Mouse (Mus musculus) embryonic stem cell, embryonic (primary cell): ENCODE measurements around the gene Sbf2.

ENCODE experiments used
- CTCF ChIA-PET, 4 experiments: fragments of 300-600 bp in 2 of 4; fragments of 350-600 bp in 2 of 4; sonication (Branson Sonifier 250); formaldehyde crosslinking; loops; one replicate each; lab custom pipeline; 2022; ENCODE audit warnings: inconsistent platforms in 2 of 4; lab: Charles Lee
- POLR2A ChIA-PET, 4 experiments: fragments of 300-600 bp in 2 of 4; fragments of 350-600 bp in 2 of 4; sonication (Branson Sonifier 250); formaldehyde crosslinking; loops; one replicate each; lab custom pipeline; 2022; ENCODE audit warnings: antibody characterized with exemption in 4 of 4, inconsistent platforms in 1 of 4; lab: Charles Lee

Sbf2 gene

GRCm38 (mm10) chr7:110614133-110615063 is at the start of gene Sbf2:
Gene Sbf2 (minus strand): TSS chr7:110614922.
- POLR2A ChIA-PET = interaction anchor here in 3 of 4 experiments (0.6 to 3.6 kb wide), 17 partner anchors 11 to 469 kb away, joined by 3 to 45 read pairs (median 4); partner anchors contain the start of genes Adm (in 2 of the 3) and Eif4g2 (in 1 of the 3)
- CTCF ChIA-PET = interaction anchor here in 2 of 4 experiments (0.6 to 1.4 kb wide), 3 partner anchors 16 to 349 kb away, joined by 3 read pairs; no protein-coding TSS in a partner anchor

DNA sequence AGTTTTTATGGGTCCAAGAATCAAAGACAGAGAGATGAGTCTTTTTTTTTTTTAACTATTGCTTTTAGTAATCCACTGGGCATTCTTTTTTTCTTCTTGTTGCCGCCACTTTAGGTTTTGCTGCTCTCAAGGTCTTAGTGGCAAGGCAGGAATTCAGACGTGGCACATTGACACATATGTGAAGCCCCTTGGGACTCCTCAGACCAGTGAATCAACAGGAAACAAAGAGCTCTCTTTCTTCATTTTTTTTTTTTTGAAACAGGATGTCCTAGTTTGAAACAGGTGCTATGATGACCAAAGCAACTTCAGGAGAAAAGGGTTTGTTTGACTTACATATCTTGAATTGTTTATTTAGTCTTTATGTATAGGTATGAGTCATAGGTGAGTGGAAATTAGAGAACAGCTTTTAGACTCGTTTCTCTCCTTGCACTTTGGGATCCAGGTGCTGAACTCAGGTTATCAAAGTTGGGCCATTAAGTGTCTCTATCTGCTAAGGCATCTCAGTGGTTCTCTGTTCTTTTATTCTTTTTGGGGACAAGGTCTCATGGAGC is 43.7 kb upstream of the Sbf2 start:
- ChIA-PET POLR2A (interaction anchor here in 1 of 4 experiments (0.7 to 1.2 kb wide), 2 partner anchors 8 to 40 kb away, joined by 3 to 5 read pairs; no protein-coding TSS in a partner anchor), CTCF (interaction anchor here in 2 of 4 experiments (0.5 to 1.6 kb wide), 2 partner anchors 28 to 52 kb away, joined by 4 to 6 read pairs; no protein-coding TSS in a partner anchor)

DNA sequence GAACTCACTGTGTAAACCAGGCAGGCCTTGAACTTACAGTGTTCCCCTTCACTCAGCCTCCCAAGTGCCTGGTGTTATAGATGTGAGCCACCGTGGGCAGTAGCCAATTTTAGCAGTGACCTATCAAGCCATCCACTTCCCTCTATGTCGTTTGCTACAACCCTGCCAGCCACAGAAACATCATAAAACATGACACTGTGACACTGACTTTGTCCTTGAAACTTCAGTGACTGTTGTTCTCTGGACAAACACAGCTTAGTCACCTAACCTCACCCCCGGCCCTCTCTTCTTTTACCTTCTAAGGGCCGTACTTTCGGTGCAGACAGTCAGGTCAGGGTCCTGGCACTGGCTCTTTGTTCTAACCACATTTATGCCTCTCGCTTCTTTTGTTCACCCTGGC is 41.2 kb upstream of the Sbf2 start:
- ChIA-PET CTCF (interaction anchor here in 3 of 4 experiments (0.7 to 1.5 kb wide), 4 partner anchors 14 to 71 kb away, joined by 3 to 4 read pairs (median 4); no protein-coding TSS in a partner anchor), POLR2A (interaction anchor here in 2 of 4 experiments (0.6 to 1.3 kb wide), 3 partner anchors 9 to 979 kb away, joined by 3 to 4 read pairs (median 3); no protein-coding TSS in a partner anchor)

- CTCF ChIA-PET = interaction anchor here (0.6 to 1.5 kb wide), 10 partner anchors 24 to 1407 kb away, joined by 3 to 12 read pairs (median 4); no protein-coding TSS in a partner anchor
- POLR2A ChIA-PET = interaction anchor here in 3 of 4 experiments (0.6 to 1.8 kb wide), 13 partner anchors 10 to 980 kb away, joined by 3 to 8 read pairs (median 4); no protein-coding TSS in a partner anchor
Observed at GRCm38 (mm10) chr7:110655230-110655629, 40.5 kb upstream of the Sbf2 start.

DNA sequence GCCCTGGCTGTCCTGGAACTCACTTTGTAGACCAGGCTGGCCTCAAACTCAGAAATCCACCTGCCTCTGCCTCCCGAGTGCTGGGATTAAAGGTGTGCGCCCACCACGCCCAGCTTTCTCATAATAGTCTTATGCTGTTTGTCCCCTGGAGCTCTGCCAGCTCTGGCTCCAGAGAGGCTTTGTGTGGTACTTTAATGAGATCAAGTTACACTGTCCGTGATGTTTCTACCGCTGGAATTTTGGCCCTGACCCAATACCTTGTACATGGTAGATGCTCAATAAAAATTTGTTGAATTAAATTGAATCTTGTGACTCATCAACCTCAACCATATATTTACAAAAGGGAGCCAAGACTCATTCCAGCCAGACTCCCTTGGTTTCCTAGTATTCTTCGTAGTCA is 36.4 kb upstream of the Sbf2 start:
- POLR2A ChIA-PET = interaction anchor here in 1 of 4 experiments (0.7 to 1.8 kb wide), 5 partner anchors 8 to 367 kb away, joined by 3 to 5 read pairs (median 3); no protein-coding TSS in a partner anchor
- CTCF ChIA-PET = interaction anchor here in 1 of 4 experiments (0.5 to 0.7 kb wide), 4 partner anchors 9 to 402 kb away, joined by 3 to 8 read pairs (median 3); no protein-coding TSS in a partner anchor

DNA sequence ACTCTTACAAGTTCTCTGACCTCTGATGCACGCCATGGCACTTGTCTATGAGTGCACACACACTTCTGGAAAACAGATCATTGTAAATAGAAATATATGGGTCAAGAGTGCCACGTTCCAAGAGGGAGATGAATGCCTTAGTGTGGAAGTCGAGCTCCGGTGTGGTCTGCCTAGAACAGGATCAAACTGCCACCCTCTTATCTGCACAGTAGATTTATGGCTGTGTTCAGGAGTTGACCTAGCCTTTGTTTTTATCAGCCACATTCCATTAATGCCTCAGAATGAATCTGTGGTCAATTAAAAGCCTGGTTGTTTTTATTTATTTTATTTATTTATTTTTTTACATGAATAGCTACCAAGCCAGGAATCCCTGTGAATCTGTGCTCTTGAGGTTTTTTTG is 35.8 kb upstream of the Sbf2 start:
- ChIA-PET CTCF (interaction anchor here in 2 of 4 experiments (0.5 to 1.1 kb wide), 5 partner anchors 8 to 402 kb away, joined by 3 to 8 read pairs (median 3); no protein-coding TSS in a partner anchor), POLR2A (interaction anchor here in 2 of 4 experiments (0.6 to 1.8 kb wide), 4 partner anchors 9 to 366 kb away, joined by 3 to 5 read pairs (median 4); no protein-coding TSS in a partner anchor)

GRCm38 (mm10) chr7:110649133-110649987 is 34.6 kb upstream of the Sbf2 start:
- ChIA-PET POLR2A (interaction anchor here in 3 of 4 experiments (0.6 to 2.3 kb wide), 8 partner anchors 10 to 588 kb away, joined by 3 to 11 read pairs (median 5); partner anchors contain the start of genes Adm (in 1 of the 3), Eif4g2 (in 1 of the 3) and Zfp143 (in 1 of the 3)), CTCF (interaction anchor here (0.6 to 2.0 kb wide), 6 partner anchors 29 to 526 kb away, joined by 3 to 6 read pairs (median 4); no protein-coding TSS in a partner anchor)

DNA sequence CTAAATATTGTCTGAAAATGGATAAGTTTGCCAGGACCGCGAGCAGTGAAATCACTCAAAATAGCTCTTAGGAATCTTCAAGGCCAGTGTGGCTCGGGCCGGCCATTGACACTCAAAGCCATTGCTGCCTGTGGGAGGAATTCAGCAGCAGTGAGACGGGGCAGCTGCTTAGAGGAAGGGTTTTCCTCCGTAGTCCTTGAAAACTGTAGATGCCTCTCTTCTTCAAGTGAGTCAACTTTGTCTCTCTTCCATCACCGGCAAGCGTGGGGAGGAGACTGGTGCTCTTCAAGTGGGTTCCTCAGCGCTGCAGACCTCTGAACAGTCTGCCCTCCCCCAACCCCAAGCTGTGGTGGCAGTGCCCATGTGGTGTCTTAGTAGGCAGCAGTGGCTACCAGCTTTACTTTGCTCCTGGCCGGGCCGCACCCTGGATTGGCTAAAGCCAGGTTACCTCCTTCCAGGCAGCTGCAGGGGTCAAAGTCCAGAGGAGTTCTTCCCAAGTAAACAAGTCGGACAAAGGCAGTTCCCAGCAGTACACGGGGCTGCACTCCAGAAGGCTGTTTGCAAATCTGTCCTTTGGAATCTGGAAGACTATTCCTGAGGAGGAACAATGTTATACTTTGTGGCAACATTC is 33.8 kb upstream of the Sbf2 start:
- ChIA-PET CTCF (interaction anchor here in 2 of 4 experiments (0.6 to 2.0 kb wide), 5 partner anchors 18 to 547 kb away, joined by 3 to 8 read pairs (median 5); no protein-coding TSS in a partner anchor), POLR2A (interaction anchor here in 3 of 4 experiments (0.7 to 2.3 kb wide), 9 partner anchors 9 to 587 kb away, joined by 3 to 11 read pairs (median 4); partner anchors contain the start of genes Adm (in 2 of the 3), Eif4g2 (in 1 of the 3) and Zfp143 (in 1 of the 3))

DNA sequence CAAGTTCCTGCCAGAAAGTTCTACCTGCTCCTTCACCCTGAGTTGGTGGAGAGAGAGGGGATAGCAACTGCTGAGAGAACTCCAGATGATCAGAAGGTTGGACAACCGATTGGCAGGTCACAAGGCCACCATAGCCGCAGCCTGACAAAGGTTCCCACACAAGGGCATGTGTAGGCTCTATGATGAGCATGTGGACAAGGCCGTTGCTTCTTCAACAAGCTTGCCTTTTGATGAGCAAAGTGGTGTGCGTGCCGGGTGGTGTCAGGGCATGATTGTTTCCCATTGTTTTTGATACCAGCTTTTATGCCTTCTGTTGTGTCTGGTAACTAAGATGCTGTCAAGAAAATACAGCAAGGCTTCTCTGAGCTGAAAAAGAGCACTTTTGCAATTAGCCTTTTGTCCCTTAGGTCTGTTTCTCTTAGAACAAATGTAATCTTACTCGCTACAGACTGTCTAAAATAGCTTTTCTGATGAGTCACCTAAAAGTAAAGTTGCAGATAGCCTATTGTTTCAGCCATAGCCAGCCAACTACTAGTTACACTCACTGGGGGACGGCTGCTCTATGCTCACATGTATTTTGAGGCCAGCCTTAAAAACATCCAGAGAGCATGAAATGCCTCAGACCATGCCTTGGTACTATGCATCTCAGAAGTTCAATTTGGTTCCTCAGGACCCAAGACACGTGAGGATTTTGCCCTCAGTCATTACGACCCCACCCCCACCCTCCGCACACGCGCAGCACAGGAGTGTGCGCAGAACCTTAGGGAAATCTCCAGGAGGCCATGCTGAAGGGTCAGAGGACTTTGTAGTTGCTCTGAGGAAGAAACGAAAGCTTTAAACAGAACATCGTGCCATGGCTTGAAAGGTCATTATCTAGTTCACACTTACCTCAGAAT is 33.1 kb upstream of the Sbf2 start:
- ChIA-PET CTCF (interaction anchor here in 3 of 4 experiments (0.6 to 2.0 kb wide), 6 partner anchors 8 to 547 kb away, joined by 3 to 8 read pairs (median 4); no protein-coding TSS in a partner anchor), POLR2A (interaction anchor here in 3 of 4 experiments (0.7 to 2.3 kb wide), 10 partner anchors 8 to 586 kb away, joined by 3 to 11 read pairs (median 4); partner anchors contain the start of genes Adm (in 2 of the 3), Eif4g2 (in 1 of the 3) and Zfp143 (in 1 of the 3))

DNA sequence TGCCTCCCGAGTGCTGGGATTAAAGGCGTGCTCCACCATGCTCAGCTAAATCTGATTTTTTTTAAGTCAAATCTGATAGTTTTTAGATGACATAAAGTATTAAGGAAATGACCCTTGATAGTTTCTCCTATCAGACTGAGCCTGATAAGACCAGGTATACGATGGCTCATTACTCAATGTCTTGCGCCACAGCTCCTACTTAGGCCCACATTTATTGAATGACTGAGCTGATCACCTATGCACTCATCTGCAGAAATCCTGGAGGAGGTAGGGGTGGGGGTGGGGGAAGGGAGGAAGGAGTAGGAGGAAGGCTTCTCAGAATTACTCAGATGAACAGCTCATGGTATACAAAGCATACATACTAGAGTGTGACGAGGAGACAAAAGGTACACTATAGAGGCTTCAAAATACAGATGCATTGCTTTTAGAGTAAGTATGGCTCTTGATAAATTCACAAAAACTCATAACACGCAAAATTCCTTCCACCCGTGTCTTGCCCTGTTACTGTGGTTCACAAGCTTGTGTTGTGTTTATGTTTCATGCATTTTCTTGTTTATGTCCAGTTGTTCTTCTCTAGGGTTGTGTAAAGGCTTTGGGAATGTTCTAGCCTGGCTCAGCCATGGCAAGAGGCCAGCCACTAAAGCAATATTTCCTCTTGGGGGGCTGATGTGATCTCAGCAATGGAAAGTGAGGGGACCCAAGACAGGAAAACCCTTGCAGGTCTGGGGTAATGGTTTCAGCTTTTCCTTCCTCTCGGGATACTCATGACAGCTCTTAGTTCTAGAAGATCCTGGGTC is 32.1 kb upstream of the Sbf2 start:
- ChIA-PET CTCF (interaction anchor here in 3 of 4 experiments (0.6 to 2.1 kb wide), 5 partner anchors 7 to 854 kb away, joined by 3 to 12 read pairs (median 3); no protein-coding TSS in a partner anchor), POLR2A (interaction anchor here in 3 of 4 experiments (0.8 to 1.2 kb wide), 4 partner anchors 10 to 366 kb away, joined by 4 to 5 read pairs (median 4); partner anchors contain the start of gene Ampd3 (in 1 of the 3))

DNA sequence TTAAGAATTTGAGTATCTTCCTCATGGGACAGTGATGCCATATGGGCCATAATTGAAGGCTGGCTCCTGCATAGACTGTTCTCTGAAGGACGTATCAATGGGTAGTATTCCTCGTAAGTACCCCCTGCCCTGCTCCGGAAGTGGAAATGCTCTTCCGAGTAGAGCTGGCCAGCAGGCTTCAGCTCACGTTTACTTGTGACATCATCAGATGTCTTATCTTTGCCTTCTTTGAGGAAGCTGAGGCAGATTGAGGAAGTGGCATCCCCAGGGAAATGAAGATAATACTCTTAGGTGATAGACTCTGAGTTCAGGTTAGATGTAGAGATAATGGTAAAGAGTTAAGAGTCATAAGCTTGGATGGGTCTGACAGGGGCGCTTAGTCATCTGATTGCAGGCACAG is 31.1 kb upstream of the Sbf2 start:
- POLR2A ChIA-PET = interaction anchor here in 3 of 4 experiments (1.1 to 1.7 kb wide), 6 partner anchors 9 to 481 kb away, joined by 3 to 8 read pairs (median 4); partner anchors contain the start of genes Adm (in 1 of the 3) and Ampd3 (in 1 of the 3)
- CTCF ChIA-PET = interaction anchor here in 3 of 4 experiments (0.5 to 2.1 kb wide), 10 partner anchors 15 to 404 kb away, joined by 3 to 12 read pairs (median 8); no protein-coding TSS in a partner anchor

- POLR2A ChIA-PET = interaction anchor here in 2 of 4 experiments (1.1 to 1.7 kb wide), 6 partner anchors 9 to 480 kb away, joined by 3 to 8 read pairs (median 4); partner anchors contain the start of gene Adm (in 1 of the 2)
- CTCF ChIA-PET = interaction anchor here (0.6 to 2.1 kb wide), 14 partner anchors 9 to 368 kb away, joined by 3 to 12 read pairs (median 5); no protein-coding TSS in a partner anchor
Observed at GRCm38 (mm10) chr7:110645311-110645710, 30.6 kb upstream of the Sbf2 start.

DNA sequence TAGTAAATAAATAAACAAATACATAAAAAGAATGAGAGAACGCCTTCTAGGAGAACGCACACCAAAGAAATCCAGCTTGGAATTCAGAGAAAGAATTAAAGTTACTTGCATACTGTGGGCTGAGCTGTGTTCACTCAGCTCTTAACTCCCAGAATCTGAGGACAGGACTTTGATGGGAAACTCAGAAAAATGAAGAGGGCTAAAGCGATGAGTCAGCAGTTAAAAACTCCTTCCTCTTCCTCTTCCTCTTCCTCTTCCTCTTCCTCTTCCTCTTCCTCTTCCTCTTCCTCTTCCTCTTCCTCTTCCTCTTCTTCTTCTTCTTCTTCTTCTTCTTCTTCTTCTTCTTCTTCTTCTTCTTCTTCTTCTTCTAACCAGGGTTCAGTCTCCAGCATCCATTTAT is 25.2 kb upstream of the Sbf2 start:
- POLR2A ChIA-PET = interaction anchor here in 3 of 4 experiments (0.7 to 2.7 kb wide), 8 partner anchors 8 to 206 kb away, joined by 3 to 19 read pairs (median 6); partner anchors contain the start of gene Adm (in 2 of the 3)
- CTCF ChIA-PET = interaction anchor here in 3 of 4 experiments (0.7 to 2.4 kb wide), 7 partner anchors 8 to 353 kb away, joined by 3 to 16 read pairs (median 5); partner anchors contain the start of gene Adm (in 1 of the 3)
